Mouse (Mus musculus): Measurements from ENCODE around the gene Usp21. TPM values are rescaled to one million over a fixed set of nuclear protein-coding genes. Genes with fewer than 3 reads are reported as not detected.

Gene Usp21
- polyA plus RNA-seq, 1 experiment = 47.8 TPM

- peak overlapping the region; percentile 89 for H3K4me3 ChIP-seq (ENCODE audit: insufficient read depth, low read depth, low read length)
- no peak for TF ChIP-seq CTCF (conservative IDR thresholded peaks at IDR 0.05; ENCODE audit: insufficient read depth, insufficient read length, low read depth, low read length)
- no peak for TF ChIP-seq POLR2A (IDR thresholded peaks at IDR 0.05; ENCODE audit: low read depth, low read length)
- H3K36me3 ChIP-seq (ENCODE audit: control insufficient read depth, insufficient read depth, low read length) = no peaks in the 10 kb centered on the region
- no peaks in the 10 kb centered on the region for H3K27me3 ChIP-seq (replicated peaks; ENCODE audit: control insufficient read depth, insufficient read depth, low read length)
- DNase-seq = no peak
- H3K4me1 ChIP-seq (ENCODE audit: control insufficient read depth, insufficient read depth, low read length) = no peaks in the 10 kb centered on the region; the same call in 1 of the 2 replicates
- peak overlapping the region; percentile 97 for H3K27ac ChIP-seq (ENCODE audit: insufficient read depth, low read depth, low read length)
- 15% methylated on average over 3 of the region's 3 CpGs for WGBS
These were observed 7.2 kb upstream of the Usp21 start for GRCm38 (mm10) chr1:171295063-171295402.

GRCm38 (mm10) chr1:171294298-171295062 is 6.7 kb upstream of the Usp21 start, which contains the start of gene Ufc1:
Ufc1 (minus strand) TSS chr1:171295024.
- DNase-seq = peak; percentile 93
- Histone ChIP-seq H3K36me3 (ENCODE audit: control insufficient read depth, insufficient read depth, low read length) (no peaks in the 10 kb centered on the region), H3K4me3 (ENCODE audit: insufficient read depth, low read depth, low read length) (peak within 1 kb of the TSS; percentile 89), H3K27me3 (replicated peaks; ENCODE audit: control insufficient read depth, insufficient read depth, low read length) (no peaks in the 10 kb centered on the region), H3K27ac (ENCODE audit: insufficient read depth, low read depth, low read length) (peak within 1 kb of the TSS; percentile 97), H3K4me1 (ENCODE audit: control insufficient read depth, insufficient read depth, low read length) (no peaks in the 10 kb centered on the region; the same call in 1 of the 2 replicates)
- under 1% methylated on average over 42 of the region's 42 CpGs for WGBS
- TF ChIP-seq POLR2A (IDR thresholded peaks at IDR 0.05; ENCODE audit: low read depth, low read length) (no peak), CTCF (conservative IDR thresholded peaks at IDR 0.05; ENCODE audit: insufficient read depth, insufficient read length, low read depth, low read length) (no peak; the same call in 1 of the 2 replicates)

- Histone ChIP-seq H3K27ac (ENCODE audit: insufficient read depth, low read depth, low read length) (peak overlapping the region; percentile 97), H3K4me3 (ENCODE audit: insufficient read depth, low read depth, low read length) (peak overlapping the region; percentile 89), H3K36me3 (ENCODE audit: control insufficient read depth, insufficient read depth, low read length) (no peaks in the 10 kb centered on the region), H3K27me3 (replicated peaks; ENCODE audit: control insufficient read depth, insufficient read depth, low read length) (no peaks in the 10 kb centered on the region), H3K4me1 (ENCODE audit: control insufficient read depth, insufficient read depth, low read length) (no peaks in the 10 kb centered on the region; the same call in 1 of the 2 replicates)
- TF ChIP-seq POLR2A (IDR thresholded peaks at IDR 0.05; ENCODE audit: low read depth, low read length) = no peak
- TF ChIP-seq CTCF (conservative IDR thresholded peaks at IDR 0.05; ENCODE audit: insufficient read depth, insufficient read length, low read depth, low read length) = no peak
- WGBS = 23% methylated on average over 5 of the region's 5 CpGs
- DNase-seq = no peak
These were observed 6.1 kb upstream of the Usp21 start for GRCm38 (mm10) chr1:171293906-171294297.

- Histone ChIP-seq H3K27me3 (replicated peaks; ENCODE audit: control insufficient read depth, insufficient read depth, low read length) (no peaks in the 10 kb centered on the region), H3K36me3 (ENCODE audit: control insufficient read depth, insufficient read depth, low read length) (no peaks in the 10 kb centered on the region), H3K4me1 (ENCODE audit: control insufficient read depth, insufficient read depth, low read length) (no peaks in the 10 kb centered on the region; the same call in 1 of the 2 replicates), H3K27ac (ENCODE audit: insufficient read depth, low read depth, low read length) (no peak overlapping the region), H3K4me3 (ENCODE audit: insufficient read depth, low read depth, low read length) (no peak overlapping the region)
- no peak for DNase-seq
- TF ChIP-seq POLR2A (IDR thresholded peaks at IDR 0.05; ENCODE audit: low read depth, low read length) = no peak
- TF ChIP-seq CTCF (conservative IDR thresholded peaks at IDR 0.05; ENCODE audit: insufficient read depth, insufficient read length, low read depth, low read length) = no peak
- WGBS = 74% methylated on average over 3 of the region's 3 CpGs
These were observed 5.6 kb upstream of the Usp21 start for GRCm38 (mm10) chr1:171293351-171293750.

- no peaks in the 10 kb centered on the region for H3K36me3 ChIP-seq (ENCODE audit: control insufficient read depth, insufficient read depth, low read length)
- H3K4me3 ChIP-seq (ENCODE audit: insufficient read depth, low read depth, low read length) = no peak overlapping the region
These were observed 537 bp upstream of the Usp21 start for GRCm38 (mm10) chr1:171288328-171288727.

GRCm38 (mm10) chr1:171286517-171286916 is 1.3 kb downstream of the Usp21 start:
- no peak overlapping the region for H3K27ac ChIP-seq (ENCODE audit: insufficient read depth, low read depth, low read length)
- no peaks in the 10 kb centered on the region; the same call in 1 of the 2 replicates for H3K4me1 ChIP-seq (ENCODE audit: control insufficient read depth, insufficient read depth, low read length)
- TF ChIP-seq POLR2A (IDR thresholded peaks at IDR 0.05; ENCODE audit: low read depth, low read length) (no peak), CTCF (conservative IDR thresholded peaks at IDR 0.05; ENCODE audit: insufficient read depth, insufficient read length, low read depth, low read length) (no peak)
- 70% methylated on average over 19 of the region's 19 CpGs for WGBS
- no peaks in the 10 kb centered on the region for H3K36me3 ChIP-seq (ENCODE audit: control insufficient read depth, insufficient read depth, low read length)
- H3K4me3 ChIP-seq (ENCODE audit: insufficient read depth, low read depth, low read length) = no peak overlapping the region
- no peaks in the 10 kb centered on the region for H3K27me3 ChIP-seq (replicated peaks; ENCODE audit: control insufficient read depth, insufficient read depth, low read length)
- DNase-seq = no peak

More at GRCm38 (mm10) chr1:171288328-171288727, 537 bp upstream of the Usp21 start:
- no peaks in the 10 kb centered on the region for H3K27me3 ChIP-seq (replicated peaks; ENCODE audit: control insufficient read depth, insufficient read depth, low read length)
- H3K4me1 ChIP-seq (ENCODE audit: control insufficient read depth, insufficient read depth, low read length) = no peaks in the 10 kb centered on the region; the same call in 1 of the 2 replicates
- TF ChIP-seq POLR2A (IDR thresholded peaks at IDR 0.05; ENCODE audit: low read depth, low read length) (no peak), CTCF (conservative IDR thresholded peaks at IDR 0.05; ENCODE audit: insufficient read depth, insufficient read length, low read depth, low read length) (no peak)
- 69% methylated on average over 4 of the region's 4 CpGs for WGBS
- no peak for DNase-seq
- H3K27ac ChIP-seq (ENCODE audit: insufficient read depth, low read depth, low read length) = 0 out of 2 replicates have a peak overlapping the region, but pooled peaks have one; percentile 0

GRCm38 (mm10) chr1:171285096-171285892 is 2.5 kb downstream of the Usp21 start:
- Histone ChIP-seq H3K4me1 (ENCODE audit: control insufficient read depth, insufficient read depth, low read length) (peaks cover 2% of the 10 kb centered on the region; the same call in 1 of the 2 replicates), H3K27ac (ENCODE audit: insufficient read depth, low read depth, low read length) (no peak overlapping the region), H3K27me3 (replicated peaks; ENCODE audit: control insufficient read depth, insufficient read depth, low read length) (no peaks in the 10 kb centered on the region), H3K36me3 (ENCODE audit: control insufficient read depth, insufficient read depth, low read length) (no peaks in the 10 kb centered on the region), H3K4me3 (ENCODE audit: insufficient read depth, low read depth, low read length) (no peak overlapping the region)
- 77% methylated on average over 20 of the region's 20 CpGs for WGBS
- no peak for DNase-seq
- TF ChIP-seq POLR2A (IDR thresholded peaks at IDR 0.05; ENCODE audit: low read depth, low read length) (no peak), CTCF (conservative IDR thresholded peaks at IDR 0.05; ENCODE audit: insufficient read depth, insufficient read length, low read depth, low read length) (no peak)

Measured in kidney, adult 2 months (tissue).